Comparison of ENCODE assay signal across 15 mouse cellular contexts in genomic region chr4:129846823-129847222, GRCm38 (mm10). TPM values are rescaled to one million over a fixed set of nuclear protein-coding genes. Genes with fewer than 3 reads are reported as not detected.
DNase-seq lines count a peak whose midpoint lies in the region; ATAC-seq and TF ChIP-seq lines count a peak whose summit lies in the region.
"Had no signal": no experiment of that assay in that cellular context is flagged by ENCODE, and none has a peak within 500 bp of the region (broad histone marks: within the 10 kb centered on the region; RNA-seq: fewer than 3 reads in every experiment).

No protein-coding gene starts in this region.

- no peak for ATAC-seq in megakaryocyte progenitor cell, adult 5-6 weeks (replicated peaks; ENCODE audit: poor library complexity)
- ATAC-seq: inflammation-experienced regulatory T-cells, adult 6 months; midbrain, embryonic 13.5 days had no signal

- peak; percentile 40 for TF ChIP-seq CTCF in gastrocnemius, adult 2 months (IDR thresholded peaks at IDR 0.05)
- peak; percentile 23 for TF ChIP-seq CTCF in left cerebral cortex, adult 2 months (IDR thresholded peaks at IDR 0.05)

- intact Hi-C loops in gastrocnemius, adult 2 months (cut with DNase I): no loop called here
- intact Hi-C loops in left cerebral cortex, adult 2 months (cut with DNase I): no loop called here

- no peak overlapping the region for H3K4me3 ChIP-seq in gastrocnemius, adult 2 months
- H3K4me3 ChIP-seq in left cerebral cortex, adult 2 months: no peak overlapping the region
- H3K4me3 ChIP-seq: midbrain, embryonic 13.5 days had no signal

- DNase-seq in gastrocnemius, adult 2 months: no peak
- no peak for DNase-seq in gastrocnemius, postnatal 25 days
- no peak for DNase-seq in left cerebral cortex, adult 2 months (ENCODE audit: extremely low spot score in 1 of 2, low spot score in 2 of 2)
- DNase-seq in left cerebral cortex, adult 11 months (ENCODE audit: low spot score): no peak
- peak; percentile 17 for DNase-seq in thymus, postnatal 25 days
- DNase-seq in thymus, postnatal 10 days (ENCODE audit: low spot score in 2 of 2): no peak
- no peak for DNase-seq in Muller cell, postnatal 12 days (ENCODE audit: inconsistent ontology term)
- DNase-seq: cerebellum, adult 11 months; cerebellum, postnatal 36 days; gastrocnemius, postnatal 10 days; kidney, postnatal 10 days; lung, postnatal 4 days had no signal

- H3K27ac ChIP-seq in gastrocnemius, adult 2 months: peak overlapping the region; percentile 31
- H3K27ac ChIP-seq in left cerebral cortex, adult 2 months: no peak overlapping the region
- H3K27ac ChIP-seq: midbrain, embryonic 13.5 days had no signal

RNA-seq across cellular contexts. Expression of gene Ptp4a2, which starts 35.8 kb away (rescaled TPM):
- 100 to 1,000 TPM; 569 to 658 TPM for total RNA-seq in gastrocnemius, adult 2 months (2021)
- total RNA-seq in gastrocnemius, postnatal 25 days (2021): 100 to 1,000 TPM; 556 to 584 TPM
- 100 to 1,000 TPM; 126 to 131 TPM for total RNA-seq in left cerebral cortex, adult 2 months (2021)
- 310 and 335 TPM in 2 replicates for total RNA-seq in megakaryocyte progenitor cell, adult 5-6 weeks (2015)
- 303 and 393 TPM in 2 replicates for total RNA-seq in megakaryocyte progenitor cell, adult 5-6 weeks (2017)
